Mouse (Mus musculus): ENCODE measurements around the gene Exoc4.

- TF ChIP-seq POLR2A (IDR thresholded peaks at IDR 0.05; ENCODE audit: extremely low read depth, insufficient read depth, low read length), result no peak
- no peak for TF ChIP-seq CTCF (IDR thresholded peaks at IDR 0.05; ENCODE audit: low read depth, low read length)
Observed at GRCm38 (mm10) chr6:33466168-33466839, 217.4 kb downstream of the Exoc4 start.

Measured in liver, adult 2 months (tissue).